Comparison of ENCODE assay signal across 11 mouse cellular contexts in genomic region chr12:91696231-91696630, GRCm38 (mm10).
DNase-seq lines count a peak whose midpoint lies in the region; ATAC-seq and TF ChIP-seq lines count a peak whose summit lies in the region.
"Had no signal": no experiment of that assay in that cellular context is flagged by ENCODE, and none has a peak within 500 bp of the region (broad histone marks: within the 10 kb centered on the region; RNA-seq: fewer than 3 reads in every experiment).

No protein-coding gene starts in this region.

- no peaks in the 10 kb centered on the region for H3K9me3 ChIP-seq in stomach, embryonic 14.5 days (ENCODE audit: control insufficient read depth, low read depth, low read length)
- H3K9me3 ChIP-seq: hindbrain, embryonic 12.5 days had no signal

- H3K4me3 ChIP-seq in kidney, adult 2 months (ENCODE audit: insufficient read depth, low read depth, low read length), result no peak overlapping the region
- no peak overlapping the region for H3K4me3 ChIP-seq in stomach, embryonic 14.5 days (ENCODE audit: low read depth, low read length)
- H3K4me3 ChIP-seq: hindbrain, embryonic 12.5 days had no signal

- no peaks in the 10 kb centered on the region for H3K27me3 ChIP-seq in kidney, adult 2 months (replicated peaks; ENCODE audit: control insufficient read depth, insufficient read depth, low read length)
- no peaks in the 10 kb centered on the region for H3K27me3 ChIP-seq in stomach, embryonic 14.5 days (ENCODE audit: control insufficient read depth, insufficient read depth, low read length)
- H3K27me3 ChIP-seq: hindbrain, embryonic 12.5 days had no signal

- no peak for TF ChIP-seq POLR2A in kidney, adult 2 months (IDR thresholded peaks at IDR 0.05; ENCODE audit: low read depth, low read length)

- H3K27ac ChIP-seq in kidney, adult 2 months (ENCODE audit: insufficient read depth, low read depth, low read length), result no peak overlapping the region
- no peak overlapping the region for H3K27ac ChIP-seq in stomach, embryonic 14.5 days (ENCODE audit: low read length)
- H3K27ac ChIP-seq: hindbrain, embryonic 12.5 days had no signal

- peaks cover 2% of the 10 kb centered on the region; the same call in 1 of the 2 replicates for H3K4me1 ChIP-seq in kidney, adult 2 months (ENCODE audit: control insufficient read depth, insufficient read depth, low read length)
- H3K4me1 ChIP-seq in stomach, embryonic 14.5 days (ENCODE audit: control insufficient read depth, insufficient read depth, low read length), result no peaks in the 10 kb centered on the region
- H3K4me1 ChIP-seq: hindbrain, embryonic 12.5 days had no signal

- H3K36me3 ChIP-seq in kidney, adult 2 months (ENCODE audit: control insufficient read depth, insufficient read depth, low read length), result no peaks in the 10 kb centered on the region
- H3K36me3 ChIP-seq in stomach, embryonic 14.5 days (ENCODE audit: control insufficient read depth, insufficient read depth, low read length), result no peaks in the 10 kb centered on the region
- H3K36me3 ChIP-seq: hindbrain, embryonic 12.5 days had no signal

- TF ChIP-seq CTCF in kidney, adult 2 months (conservative IDR thresholded peaks at IDR 0.05; ENCODE audit: insufficient read depth, insufficient read length, low read depth, low read length), result no peak

- H3K9ac ChIP-seq in stomach, embryonic 14.5 days (replicated peaks; ENCODE audit: low read depth, low read length), result no peak overlapping the region
- H3K9ac ChIP-seq: hindbrain, embryonic 12.5 days had no signal

- H3K4me2 ChIP-seq in stomach, embryonic 14.5 days (replicated peaks; ENCODE audit: low read depth, low read length), result no peak overlapping the region
- H3K4me2 ChIP-seq: hindbrain, embryonic 12.5 days had no signal

- peak; percentile 81 for DNase-seq in kidney, adult 2 months
- no peak for DNase-seq in kidney, postnatal 10 days
- peak; percentile 58 to 66 for DNase-seq in kidney, adult 8-10 months
- DNase-seq in liver, result peak; percentile 52
- no peak for DNase-seq in right cerebral cortex, postnatal 14 days
- DNase-seq in layer of hippocampus, postnatal 25 days (ENCODE audit: extremely low spot score in 1 of 2, low spot score in 1 of 2), result no peak
- DNase-seq: cerebellum, adult 11-12 months; thymus, adult 2 months had no signal

- WGBS in kidney, adult 2 months, result 60% methylated on average over 4 of the region's 4 CpGs
- WGBS in stomach, embryonic 14.5 days, result 74% methylated on average over 4 of the region's 4 CpGs

- peak; percentile 65 for ATAC-seq in stomach, embryonic 14.5 days (ENCODE audit: insufficient number of reproducible peaks, insufficient read depth, low FRiP score, low read depth)
- no peak for ATAC-seq in erythroid progenitor cell, adult 5-6 weeks (replicated peaks; ENCODE audit: low FRiP score, poor library complexity, severe bottlenecking)

Comparison
In these comparisons a context has a peak if more than half of its experiments do, and no peak if none do; other contexts are left out.
1. DNase-seq: peak in kidney, adult 2 months (single experiment), kidney, adult 8-10 months (2 of 2) and liver (single experiment); none in kidney, postnatal 10 days (single experiment), right cerebral cortex, postnatal 14 days (single experiment) and layer of hippocampus, postnatal 25 days (0 of 2).